Mouse (Mus musculus) bone marrow macrophage, adult 2 months (primary cell): Measurements from ENCODE around the gene Isyna1.

Experiments used
- CTCF ChIP-seq: IDR thresholded peaks from 2 replicates; pipeline ENCODE4 v1.5.1; 2012; ENCODE audit warnings: low read depth, mild to moderate bottlenecking, low read length, moderate library complexity
- POLR2A ChIP-seq: IDR thresholded peaks from 2 replicates; pipeline ENCODE4 v1.6.1; 2012; ENCODE audit warnings: mild to moderate bottlenecking, low read depth, low read length, borderline replicate concordance

DNA sequence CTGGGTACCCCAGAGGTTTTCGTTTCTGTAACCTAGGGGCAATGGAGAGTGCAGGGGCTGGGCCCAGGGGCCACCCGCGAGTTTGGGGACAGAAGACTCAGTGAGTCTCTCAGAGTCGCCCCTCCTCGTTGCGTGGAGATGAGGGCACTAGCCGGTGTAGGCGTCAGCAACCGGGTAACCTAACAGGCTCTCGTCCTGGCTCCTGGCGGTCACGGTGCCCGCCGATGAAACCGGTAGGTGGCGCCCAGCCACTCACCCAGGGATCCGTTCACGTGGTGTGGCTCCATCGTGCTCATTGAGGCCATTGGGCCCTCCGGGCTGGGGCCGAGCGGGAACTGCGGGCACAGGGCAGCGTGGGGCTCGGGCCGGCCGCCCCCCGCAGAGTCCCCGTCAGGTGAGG, 4.1 kb downstream of the Isyna1 start:
- TF ChIP-seq POLR2A (no peak), CTCF (no peak)
